Mouse (Mus musculus) midbrain, embryonic 11.5 days (tissue): ENCODE results near the gene Rgs8. TPM values are rescaled to one million over a fixed set of nuclear protein-coding genes. Genes with fewer than 3 reads are reported as not detected.

Experiments used
- ATAC-seq: fragments of 200-750 bp; cut with Nextera tagmentation; 2 replicates; pipeline ENCODE4 v1.8.0; 2017; ENCODE audit warnings: moderate TSS enrichment, moderate library complexity; ENCODE audit not compliant: low FRiP score
- DNase-seq: peaks from one replicate; pipeline ENCODE4 v3.0.0; 2015; ENCODE audit warnings: low spot score; ENCODE audit errors: missing footprints
- H3K27ac ChIP-seq: fragments of 300-500 bp; sonication (generic); 2 replicates; pipeline ENCODE4 v1.5.1; 2014; ENCODE audit warnings: low read depth, low read length
- H3K27me3 ChIP-seq: fragments of 300-500 bp; sonication (generic); 2 replicates; pipeline ENCODE4 v1.6.1; 2014; ENCODE audit warnings: mild to moderate bottlenecking, low read length, moderate library complexity, mixed read lengths; ENCODE audit not compliant: control insufficient read depth, insufficient read depth
- H3K36me3 ChIP-seq: fragments of 300-500 bp; sonication (generic); 2 replicates; pipeline ENCODE4 v1.6.1; 2014; ENCODE audit warnings: mild to moderate bottlenecking, low read length, moderate library complexity, mixed read lengths; ENCODE audit not compliant: control insufficient read depth, insufficient read depth
- H3K4me1 ChIP-seq: fragments of 300-500 bp; sonication (generic); 2 replicates; pipeline ENCODE4 v1.6.1; 2014; ENCODE audit warnings: low read length; ENCODE audit not compliant: control insufficient read depth, insufficient read depth
- H3K4me2 ChIP-seq: fragments of 300-500 bp; sonication (generic); 2 replicates; pipeline ENCODE4 v1.6.1; 2014; ENCODE audit warnings: mild to moderate bottlenecking, moderate library complexity
- H3K4me3 ChIP-seq: fragments of 300-500 bp; sonication (generic); 2 replicates; pipeline ENCODE4 v1.5.1; 2014; ENCODE audit warnings: low read depth, low read length
- H3K9ac ChIP-seq: fragments of 300-500 bp; sonication (generic); 2 replicates; pipeline ENCODE4 v1.6.1; 2014; ENCODE audit warnings: low read length
- H3K9me3 ChIP-seq: fragments of 300-500 bp; sonication (generic); 2 replicates; pipeline ENCODE4 v1.6.1; 2016; ENCODE audit warnings: low read length; ENCODE audit not compliant: control insufficient read depth
- WGBS: fragments of 180-500 bp; shearing (Covaris S2); extraction: QIAGEN DNeasy Blood & Tissue Kit; methylation state at CpG from one replicate; pipeline ENCODE4 v1.1.7; 2014; 5-methylcytosine and 5-hydroxymethylcytosine counted together
- polyA plus RNA-seq: library from polyadenylated mRNA; unstranded; fragments of >200 nt; fragmentation: Nextera tagmentation; extraction: Ambion mirVana; gene quantifications from 2 replicates; pipeline ENCODE4 v1.2.1, GENCODE M21; 2014

Gene Rgs8
- polyA plus RNA-seq, 1 experiment from 2014 or later = 12.7 TPM

GRCm38 (mm10) chr1:153680363-153680762, 27.5 kb downstream of the Rgs8 start:
- 72% methylated on average over 6 of the region's 6 CpGs for WGBS
- no peak overlapping the region for H3K27ac ChIP-seq
- ATAC-seq = peak; percentile 42; the same call in 1 of the 2 replicates
- H3K4me2 ChIP-seq = no peak overlapping the region
- no peaks in the 10 kb centered on the region for H3K27me3 ChIP-seq
- no peak overlapping the region for H3K9ac ChIP-seq
- no peaks in the 10 kb centered on the region for H3K9me3 ChIP-seq
- H3K4me1 ChIP-seq = peaks cover 5% of the 10 kb centered on the region; the same call in 1 of the 2 replicates
- no peaks in the 10 kb centered on the region for H3K36me3 ChIP-seq
- H3K4me3 ChIP-seq = no peak overlapping the region
- DNase-seq = peak; percentile 75

GRCm38 (mm10) chr1:153681036-153681435, 28.2 kb downstream of the Rgs8 start:
- Histone ChIP-seq H3K4me2 (no peak overlapping the region), H3K36me3 (no peaks in the 10 kb centered on the region), H3K9ac (no peak overlapping the region), H3K4me1 (peaks cover 5% of the 10 kb centered on the region; the same call in 1 of the 2 replicates), H3K4me3 (no peak overlapping the region), H3K9me3 (no peaks in the 10 kb centered on the region), H3K27ac (no peak overlapping the region), H3K27me3 (no peaks in the 10 kb centered on the region)
- no peak for ATAC-seq
- WGBS = 83% methylated on average over 2 of the region's 2 CpGs
- DNase-seq = peak; percentile 69

- H3K27me3 ChIP-seq = no peaks in the 10 kb centered on the region
- no peak overlapping the region for H3K27ac ChIP-seq
- H3K4me1 ChIP-seq = peaks cover 5% of the 10 kb centered on the region; the same call in 1 of the 2 replicates
- no peak for ATAC-seq
- H3K9me3 ChIP-seq = no peaks in the 10 kb centered on the region
- WGBS = 77% methylated on average over 11 of the region's 11 CpGs
- no peak overlapping the region for H3K4me3 ChIP-seq
- H3K36me3 ChIP-seq = no peaks in the 10 kb centered on the region
- no peak overlapping the region for H3K4me2 ChIP-seq
- no peak overlapping the region for H3K9ac ChIP-seq
- no peak for DNase-seq
Measured at GRCm38 (mm10) chr1:153683190-153683589, 30.4 kb downstream of the Rgs8 start.

- Histone ChIP-seq H3K4me1 (no peaks in the 10 kb centered on the region), H3K27me3 (no peaks in the 10 kb centered on the region), H3K27ac (no peak overlapping the region), H3K4me2 (no peak overlapping the region), H3K9ac (no peak overlapping the region), H3K4me3 (no peak overlapping the region), H3K9me3 (no peaks in the 10 kb centered on the region), H3K36me3 (no peaks in the 10 kb centered on the region)
- DNase-seq = no peak
- 75% methylated on average over 3 of the region's 3 CpGs for WGBS
- ATAC-seq = no peak
Measured at GRCm38 (mm10) chr1:153685630-153686029, 32.8 kb downstream of the Rgs8 start.

- no peaks in the 10 kb centered on the region for H3K27me3 ChIP-seq
- DNase-seq (no peak), ATAC-seq (no peak)
- H3K9ac ChIP-seq = no peak overlapping the region
- no peak overlapping the region for H3K27ac ChIP-seq
- H3K4me3 ChIP-seq = no peak overlapping the region
- WGBS = 82% methylated on average over 6 of the region's 6 CpGs
- H3K4me1 ChIP-seq = no peaks in the 10 kb centered on the region; the same call in 1 of the 2 replicates
- no peaks in the 10 kb centered on the region for H3K36me3 ChIP-seq
- no peak overlapping the region for H3K4me2 ChIP-seq
- no peaks in the 10 kb centered on the region for H3K9me3 ChIP-seq
Measured at GRCm38 (mm10) chr1:153692526-153692925, 39.7 kb downstream of the Rgs8 start.

GRCm38 (mm10) chr1:153694372-153695120, 41.7 kb downstream of the Rgs8 start:
- Histone ChIP-seq H3K36me3 (no peaks in the 10 kb centered on the region), H3K4me1 (no peaks in the 10 kb centered on the region; the same call in 1 of the 2 replicates), H3K4me3 (no peak overlapping the region), H3K4me2 (no peak overlapping the region), H3K9me3 (no peaks in the 10 kb centered on the region), H3K27ac (no peak overlapping the region), H3K27me3 (no peaks in the 10 kb centered on the region), H3K9ac (no peak overlapping the region)
- 97% methylated on average over 6 of the region's 6 CpGs for WGBS
- ATAC-seq = no peak
- DNase-seq = no peak

- 92% methylated on average over 10 of the region's 10 CpGs for WGBS
- no peak overlapping the region for H3K4me2 ChIP-seq
- no peak for DNase-seq
- ATAC-seq = no peak
- H3K9me3 ChIP-seq = no peaks in the 10 kb centered on the region
- H3K4me1 ChIP-seq = no peaks in the 10 kb centered on the region; the same call in 1 of the 2 replicates
- H3K9ac ChIP-seq = no peak overlapping the region
- H3K36me3 ChIP-seq = no peaks in the 10 kb centered on the region
- no peak overlapping the region for H3K27ac ChIP-seq
- H3K4me3 ChIP-seq = no peak overlapping the region
- H3K27me3 ChIP-seq = no peaks in the 10 kb centered on the region
Measured at GRCm38 (mm10) chr1:153695398-153695797, 42.6 kb downstream of the Rgs8 start.

GRCm38 (mm10) chr1:153696093-153696492, 43.3 kb downstream of the Rgs8 start:
- no peaks in the 10 kb centered on the region for H3K36me3 ChIP-seq
- H3K4me2 ChIP-seq = no peak overlapping the region
- WGBS = 95% methylated on average over 11 of the region's 11 CpGs
- ATAC-seq (no peak), DNase-seq (no peak)
- no peak overlapping the region for H3K27ac ChIP-seq
- no peaks in the 10 kb centered on the region for H3K9me3 ChIP-seq
- no peaks in the 10 kb centered on the region; the same call in 1 of the 2 replicates for H3K4me1 ChIP-seq
- no peak overlapping the region for H3K9ac ChIP-seq
- no peak overlapping the region for H3K4me3 ChIP-seq
- no peaks in the 10 kb centered on the region for H3K27me3 ChIP-seq

GRCm38 (mm10) chr1:153696541-153696940, 43.7 kb downstream of the Rgs8 start:
- 93% methylated on average over 4 of the region's 4 CpGs for WGBS
- no peaks in the 10 kb centered on the region for H3K9me3 ChIP-seq
- no peaks in the 10 kb centered on the region; the same call in 1 of the 2 replicates for H3K4me1 ChIP-seq
- DNase-seq (no peak), ATAC-seq (no peak)
- no peaks in the 10 kb centered on the region for H3K27me3 ChIP-seq
- H3K27ac ChIP-seq = no peak overlapping the region
- H3K4me2 ChIP-seq = no peak overlapping the region
- H3K4me3 ChIP-seq = no peak overlapping the region
- no peak overlapping the region for H3K9ac ChIP-seq
- no peaks in the 10 kb centered on the region for H3K36me3 ChIP-seq
